Mouse (Mus musculus): ENCODE measurements around the gene Sipa1l3.

Gene Sipa1l3

DNA sequence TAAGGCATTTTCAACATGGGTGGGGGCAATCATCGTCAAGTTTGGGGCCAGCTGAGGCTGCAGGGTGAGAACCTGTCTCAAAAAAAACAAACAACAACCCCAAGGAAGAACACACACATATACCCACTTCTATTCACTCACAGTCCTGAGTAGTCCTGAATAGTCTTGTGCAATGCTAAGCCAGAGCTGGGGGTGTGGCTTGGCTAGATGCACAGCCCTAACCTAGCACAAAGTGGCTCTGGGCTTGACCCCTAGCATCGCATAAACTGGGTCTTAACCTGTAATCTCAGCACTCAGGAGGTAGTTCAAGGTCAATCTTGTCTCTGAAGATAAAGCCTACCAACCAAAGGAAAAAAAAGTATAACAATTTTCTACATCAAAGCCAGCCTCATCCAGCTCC lies 101.5 kb downstream of the Sipa1l3 start:
- no peak for DNase-seq (ENCODE audit: low read depth, low spot score)

DNA sequence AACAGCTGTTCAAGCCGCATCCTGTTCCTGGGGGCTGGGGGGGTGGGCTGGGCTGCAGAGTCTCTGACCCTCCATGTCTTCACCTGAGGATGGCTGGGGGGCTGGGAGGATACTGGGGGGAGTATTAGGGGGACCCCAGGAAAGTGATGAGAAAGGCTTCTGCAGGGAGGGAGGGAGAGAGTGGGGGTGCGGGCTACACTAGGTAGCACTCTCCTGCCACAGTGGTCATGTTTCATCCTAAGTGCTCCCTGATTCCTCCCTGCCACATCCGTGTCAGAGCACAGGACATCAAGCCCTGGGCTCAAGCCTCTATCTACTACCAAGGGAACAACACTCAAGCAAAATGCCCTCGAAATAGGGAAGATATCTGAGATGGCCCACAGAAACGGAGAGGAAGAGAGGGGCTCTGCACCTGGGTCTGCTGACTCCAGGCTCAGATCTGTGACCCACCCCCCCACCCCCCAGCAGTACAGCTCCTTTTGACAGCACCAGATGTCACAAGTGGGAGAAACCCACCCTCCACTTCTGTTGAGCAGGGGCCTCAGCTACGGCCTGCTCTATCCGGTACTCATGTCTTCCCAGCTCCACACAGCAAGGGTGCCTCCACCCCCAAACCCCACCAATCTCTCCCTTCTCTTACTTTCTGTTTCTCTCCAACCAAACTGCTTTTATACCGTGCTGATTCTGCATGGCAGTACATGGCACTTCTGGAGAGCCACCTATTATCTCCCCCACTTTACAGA lies 106.4 kb downstream of the Sipa1l3 start:
- DNase-seq (ENCODE audit: low read depth, low spot score) = no peak

DNA sequence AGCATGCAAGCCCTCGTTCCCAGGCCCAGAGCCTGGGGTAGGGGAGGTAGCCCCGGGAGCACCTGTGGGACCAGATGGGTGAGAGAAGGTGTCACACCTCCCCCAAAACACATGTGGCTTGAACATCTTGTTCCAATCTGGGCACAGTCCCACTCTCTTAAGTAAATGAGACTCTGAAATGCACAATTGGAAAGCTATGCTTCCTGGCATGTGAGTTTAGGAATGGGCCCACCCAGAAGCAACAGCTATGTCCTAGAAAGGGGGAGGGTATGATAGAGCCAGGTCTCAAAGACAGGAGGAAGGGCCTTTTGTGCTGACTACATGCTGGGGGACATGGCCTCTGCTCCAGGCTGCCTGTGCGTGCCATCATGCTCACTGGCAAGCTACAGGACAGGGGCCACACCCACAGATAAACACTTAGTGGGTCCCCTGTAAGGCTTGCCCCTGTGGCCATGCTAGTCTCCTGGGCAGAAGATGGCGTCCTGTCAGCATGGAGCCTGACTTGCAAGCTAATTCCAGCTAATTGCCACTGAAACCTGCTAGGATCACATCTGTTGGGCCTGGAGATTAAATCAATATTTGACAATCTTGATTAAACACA lies 107.1 kb downstream of the Sipa1l3 start:
- DNase-seq (ENCODE audit: low read depth, low spot score) = no peak

DNA sequence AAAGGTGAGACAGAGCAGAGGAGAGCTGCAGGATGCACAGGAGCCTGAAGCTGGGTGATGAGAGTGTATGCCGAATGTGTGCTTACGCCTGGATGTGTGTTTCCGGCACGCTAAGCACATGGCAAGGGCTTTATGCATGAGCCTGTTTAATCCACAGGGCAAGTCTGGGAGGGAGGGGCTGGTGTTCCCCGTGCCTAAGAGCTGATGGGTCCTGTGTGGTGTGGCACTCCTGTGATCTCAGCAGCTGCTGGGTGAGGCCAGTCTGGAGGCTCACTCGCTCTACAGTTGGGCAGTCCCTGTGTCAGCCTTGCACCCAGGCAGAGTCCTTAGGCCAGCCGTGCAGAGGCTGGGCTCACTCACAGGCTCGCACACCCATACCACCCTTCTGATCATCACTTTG lies 108.0 kb downstream of the Sipa1l3 start:
- DNase-seq (ENCODE audit: low read depth, low spot score) = no peak

DNA sequence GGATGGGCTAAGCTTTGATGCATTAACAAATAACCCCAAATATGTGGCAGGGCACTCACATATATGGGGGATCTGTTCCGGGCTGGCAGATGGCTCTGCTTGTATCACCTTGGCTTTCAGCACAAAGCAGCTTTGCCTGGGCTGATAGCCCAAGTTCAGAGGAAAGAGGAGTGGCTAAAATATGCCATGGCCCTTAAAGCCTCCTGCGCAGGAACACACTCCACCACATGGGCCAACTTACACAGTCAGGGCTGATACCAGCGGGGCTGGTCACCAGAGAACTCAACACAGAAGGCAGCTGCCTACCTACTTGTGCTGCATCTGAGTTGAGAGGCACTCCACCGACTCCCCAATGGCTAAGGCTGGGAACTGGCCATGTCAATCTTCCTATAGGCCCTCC lies 111.6 kb downstream of the Sipa1l3 start:
- no peak for DNase-seq (ENCODE audit: low read depth, low spot score)

DNA sequence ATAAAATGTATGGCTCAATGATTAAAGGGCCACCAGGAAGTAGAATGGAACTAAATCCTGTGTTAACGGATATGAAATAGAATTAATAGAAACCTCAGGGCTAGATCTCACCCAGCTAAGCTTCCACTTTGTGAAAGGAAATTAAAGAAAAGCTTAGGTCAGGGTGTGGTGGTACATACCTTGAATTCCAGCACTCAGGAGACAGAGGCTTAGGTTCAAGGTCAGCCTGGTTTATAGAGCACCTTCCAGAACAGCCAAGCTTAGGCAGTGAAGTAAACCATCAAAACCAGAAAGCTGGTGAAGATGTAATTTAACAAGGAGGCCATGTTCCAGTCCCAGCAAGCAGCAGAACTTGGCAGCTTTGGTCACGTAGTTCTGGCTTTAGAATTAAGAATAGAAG lies 114.3 kb downstream of the Sipa1l3 start:
- no peak for DNase-seq (ENCODE audit: low read depth, low spot score)

DNA sequence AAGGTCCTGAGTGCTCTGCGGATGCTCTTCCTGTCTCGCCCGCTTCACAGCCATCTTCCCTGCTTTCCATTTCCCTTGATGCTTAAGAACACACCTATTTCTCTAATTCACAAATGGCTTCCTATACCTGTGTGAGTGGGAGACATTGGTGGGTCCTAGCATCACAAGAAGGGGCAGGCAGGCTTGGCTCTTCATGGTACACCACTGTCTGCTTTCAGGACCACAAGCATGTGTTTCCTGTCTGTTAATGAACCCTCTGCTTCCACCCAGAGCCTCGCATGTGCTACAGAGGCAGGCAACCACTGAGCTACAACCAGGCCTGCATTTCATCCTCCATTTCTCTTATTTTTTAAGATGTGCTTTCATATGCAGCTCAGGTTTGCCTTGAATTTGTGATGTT lies 116.4 kb downstream of the Sipa1l3 start:
- DNase-seq (ENCODE audit: low read depth, low spot score) = no peak

DNA sequence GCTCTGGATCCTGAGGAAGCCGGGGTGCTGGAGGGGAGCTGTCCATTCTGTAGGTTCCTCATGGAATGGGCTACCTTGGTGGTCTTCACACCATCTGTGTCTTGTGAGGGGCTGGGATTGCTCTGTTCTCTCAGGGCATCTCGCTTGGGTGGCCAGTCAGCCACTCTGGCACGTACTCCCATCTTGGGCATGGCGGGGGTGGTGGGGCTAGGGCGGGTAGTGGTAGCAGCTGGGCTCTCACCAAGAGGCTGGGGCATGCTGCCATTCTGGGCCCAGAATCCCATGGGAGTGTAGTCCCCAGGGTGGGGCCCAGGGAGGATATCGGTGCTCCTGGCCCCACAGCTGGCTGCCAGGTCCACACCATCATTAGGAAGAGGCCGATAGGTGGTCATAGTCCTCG lies 118.0 kb downstream of the Sipa1l3 start:
- DNase-seq (ENCODE audit: low read depth, low spot score) = no peak

DNA sequence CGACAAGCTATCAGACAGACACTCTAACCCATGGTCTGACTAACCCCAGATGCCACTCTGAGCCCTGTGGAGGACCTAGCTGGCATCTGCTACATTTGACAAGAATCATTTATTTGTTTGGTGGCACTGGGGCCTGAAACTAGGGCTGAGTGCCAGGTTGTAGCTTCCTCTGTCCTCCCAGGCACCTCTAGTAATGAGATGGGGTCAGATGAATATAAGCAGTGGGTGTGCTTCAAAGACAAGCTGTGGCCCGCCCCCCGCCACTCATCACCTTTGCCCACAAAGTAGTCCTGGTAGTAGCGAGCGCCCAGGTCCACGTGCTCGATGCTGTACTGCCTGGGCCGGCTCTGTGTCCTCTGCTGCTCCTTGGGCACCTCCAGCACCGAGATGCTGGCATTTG lies 119.4 kb downstream of the Sipa1l3 start:
- no peak for DNase-seq (ENCODE audit: low read depth, low spot score)

DNA sequence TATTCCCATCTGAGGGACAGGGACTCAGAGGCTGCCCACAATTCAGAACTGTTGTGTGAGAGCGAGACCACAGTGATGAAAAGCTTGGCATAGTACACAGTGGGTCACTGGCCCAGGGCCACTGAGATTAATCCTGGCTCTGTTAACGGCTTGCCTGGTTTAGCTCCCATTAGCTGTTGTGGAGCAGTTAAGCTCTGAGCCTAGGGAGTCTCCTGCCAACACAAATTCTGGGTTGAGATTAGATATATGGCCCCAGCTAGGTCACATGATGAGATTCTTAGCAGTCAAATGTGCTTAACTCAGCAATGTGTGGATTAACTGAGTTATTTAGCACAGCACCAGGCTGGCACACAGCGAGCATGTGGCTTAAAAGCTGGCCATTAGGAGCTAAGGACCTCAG lies 121.0 kb downstream of the Sipa1l3 start:
- DNase-seq (ENCODE audit: low read depth, low spot score) = no peak

DNA sequence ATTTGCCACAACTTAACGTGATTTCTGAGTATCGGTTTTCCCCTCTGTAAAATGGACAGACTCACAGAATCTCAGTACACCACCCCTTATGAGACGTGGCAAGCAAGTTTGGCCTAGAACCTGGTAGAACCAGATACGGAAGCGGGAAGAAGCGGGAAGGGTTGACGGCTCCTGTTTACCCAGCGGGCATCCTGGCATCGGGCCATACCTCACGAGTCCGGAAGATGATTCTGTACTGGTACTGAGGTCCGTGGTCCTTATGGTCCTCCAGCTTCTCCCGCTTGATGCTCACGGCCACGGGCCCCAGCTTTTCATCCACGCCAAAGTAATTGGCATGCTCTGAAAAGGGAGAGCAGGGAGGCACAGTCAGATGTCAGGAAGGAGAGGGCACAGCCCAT lies 121.5 kb downstream of the Sipa1l3 start:
- no peak for DNase-seq (ENCODE audit: low read depth, low spot score)

DNA sequence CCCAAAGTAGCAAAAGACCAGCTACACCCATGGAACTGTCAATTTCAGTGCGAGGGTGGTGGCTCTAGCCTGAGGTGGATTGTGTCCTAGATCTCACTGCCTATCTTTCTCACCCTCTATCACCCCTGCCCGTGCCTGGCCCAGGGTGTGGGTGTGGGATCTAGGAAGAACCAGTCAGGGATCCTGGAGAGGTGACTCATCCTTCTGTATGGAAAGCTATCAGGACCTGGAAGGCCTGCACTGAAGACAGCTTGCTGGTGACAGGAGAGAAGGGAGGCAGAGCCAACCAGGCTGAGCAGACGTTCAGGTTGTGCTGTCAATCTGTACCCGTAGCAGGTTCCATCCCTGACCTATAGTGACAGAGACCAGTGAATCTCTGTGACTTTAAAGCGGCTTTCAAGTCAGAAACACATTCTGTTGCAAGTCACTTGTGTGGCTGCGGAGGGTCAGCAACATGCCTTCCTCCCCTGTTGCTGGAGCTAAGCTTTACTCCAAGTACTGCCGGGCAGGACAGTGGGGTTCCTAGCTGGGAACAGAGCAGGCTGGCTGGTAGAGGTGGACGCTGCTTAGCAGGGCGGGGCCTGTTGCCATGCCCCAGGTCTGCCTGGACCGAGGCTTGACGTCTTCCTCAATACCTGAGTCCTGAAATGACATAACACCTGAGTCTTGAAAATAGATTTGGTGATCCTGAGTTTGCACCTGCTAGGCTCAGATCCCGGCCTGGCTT lies 122.1 kb downstream of the Sipa1l3 start:
- DNase-seq (ENCODE audit: low read depth, low spot score) = no peak

DNA sequence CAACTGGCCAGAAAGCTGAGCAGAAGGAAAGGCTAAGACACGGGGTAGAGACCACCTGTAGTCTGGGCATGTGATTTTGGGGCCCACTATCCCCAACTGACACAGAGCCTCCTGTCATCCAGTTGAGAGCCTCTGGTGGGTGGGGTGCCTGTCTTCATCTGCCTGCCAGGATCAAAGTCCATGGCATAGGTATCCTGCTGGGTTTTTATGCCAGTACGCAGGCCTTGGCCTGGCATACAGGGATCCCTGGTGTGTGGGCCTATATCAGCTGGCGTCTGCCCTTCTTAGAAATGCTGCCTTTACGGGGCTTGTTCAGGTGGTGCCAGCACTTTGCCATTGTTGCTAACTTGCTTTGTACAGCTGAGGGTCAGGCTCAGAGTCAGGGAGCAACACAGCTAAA lies 123.3 kb downstream of the Sipa1l3 start:
- DNase-seq (ENCODE audit: low read depth, low spot score) = no peak

DNA sequence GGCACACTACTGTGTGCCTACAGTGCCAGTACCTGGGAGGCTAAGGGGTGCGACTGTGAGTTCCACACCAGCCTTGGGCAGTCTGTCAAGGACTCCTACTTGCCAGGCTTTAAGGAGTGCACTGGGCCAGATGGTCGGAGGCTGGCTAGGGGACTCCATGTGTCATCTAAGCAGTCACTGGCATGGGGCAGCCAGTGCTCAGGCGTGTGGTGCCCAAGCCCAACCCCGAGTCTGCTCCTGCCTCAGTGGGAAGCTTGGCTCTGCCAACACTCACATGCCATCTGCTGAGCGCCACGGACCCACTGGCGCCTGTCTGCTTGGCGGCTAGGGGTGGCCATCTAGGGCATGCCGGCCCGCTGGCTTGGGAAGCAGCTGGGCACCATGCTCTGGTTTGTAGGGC lies 125.1 kb downstream of the Sipa1l3 start:
- no peak for DNase-seq (ENCODE audit: low read depth, low spot score)

DNA sequence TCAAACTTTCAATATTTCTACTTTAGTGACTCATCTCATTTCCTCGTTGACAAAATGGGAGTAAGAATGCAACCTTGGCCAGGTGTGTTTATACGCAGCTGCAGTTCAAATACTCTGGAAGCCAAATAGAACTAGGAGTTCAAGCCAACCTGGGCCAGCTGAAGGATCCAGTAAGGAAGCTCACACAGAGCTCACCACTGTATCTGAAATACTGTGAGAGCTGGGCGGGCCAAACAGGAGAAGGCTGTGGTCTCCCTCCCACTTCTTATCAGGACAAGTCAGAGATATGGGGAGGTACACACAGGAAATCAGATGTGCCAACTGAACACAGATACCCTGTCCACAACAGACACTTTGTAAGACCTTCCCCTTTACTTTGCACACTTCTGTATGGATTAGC lies 125.6 kb downstream of the Sipa1l3 start:
- DNase-seq (ENCODE audit: low read depth, low spot score) = no peak

DNA sequence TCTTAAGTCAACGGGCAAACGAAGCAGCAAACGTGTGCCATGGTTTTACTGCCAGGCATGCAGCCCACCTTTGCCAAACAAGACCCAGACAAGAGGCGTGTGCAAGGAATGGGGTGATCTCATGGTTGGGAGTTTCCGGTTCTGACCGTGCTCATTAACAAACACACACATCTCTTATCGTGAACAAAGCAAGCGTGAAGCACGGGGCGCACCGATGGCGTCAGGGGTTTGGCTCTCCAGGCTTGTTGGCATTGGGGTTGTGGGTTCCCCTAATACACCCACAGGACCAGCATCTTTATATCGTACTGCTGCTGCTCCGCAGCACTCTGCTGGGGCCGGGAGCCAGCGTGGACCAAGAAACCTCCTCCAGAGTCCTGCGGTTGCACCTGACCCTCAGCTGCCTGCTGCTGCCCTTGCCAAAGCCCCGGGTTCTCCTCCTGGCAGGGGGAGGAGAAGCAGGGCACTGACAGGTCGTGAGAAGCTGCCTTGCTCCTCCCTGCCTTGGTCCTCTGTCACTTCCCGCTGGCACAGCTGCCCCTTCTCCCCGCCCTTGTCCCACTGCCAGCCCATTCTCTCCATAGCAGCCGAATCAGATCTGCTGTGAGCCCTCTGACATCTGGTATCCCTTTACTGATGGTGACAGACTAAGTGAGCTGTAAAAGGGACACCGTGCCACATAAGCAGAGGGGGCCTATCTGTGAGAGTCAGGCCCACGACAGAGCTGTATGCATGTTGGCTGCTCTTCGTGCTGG lies 126.5 kb downstream of the Sipa1l3 start:
- DNase-seq (ENCODE audit: low read depth, low spot score) = no peak

DNA sequence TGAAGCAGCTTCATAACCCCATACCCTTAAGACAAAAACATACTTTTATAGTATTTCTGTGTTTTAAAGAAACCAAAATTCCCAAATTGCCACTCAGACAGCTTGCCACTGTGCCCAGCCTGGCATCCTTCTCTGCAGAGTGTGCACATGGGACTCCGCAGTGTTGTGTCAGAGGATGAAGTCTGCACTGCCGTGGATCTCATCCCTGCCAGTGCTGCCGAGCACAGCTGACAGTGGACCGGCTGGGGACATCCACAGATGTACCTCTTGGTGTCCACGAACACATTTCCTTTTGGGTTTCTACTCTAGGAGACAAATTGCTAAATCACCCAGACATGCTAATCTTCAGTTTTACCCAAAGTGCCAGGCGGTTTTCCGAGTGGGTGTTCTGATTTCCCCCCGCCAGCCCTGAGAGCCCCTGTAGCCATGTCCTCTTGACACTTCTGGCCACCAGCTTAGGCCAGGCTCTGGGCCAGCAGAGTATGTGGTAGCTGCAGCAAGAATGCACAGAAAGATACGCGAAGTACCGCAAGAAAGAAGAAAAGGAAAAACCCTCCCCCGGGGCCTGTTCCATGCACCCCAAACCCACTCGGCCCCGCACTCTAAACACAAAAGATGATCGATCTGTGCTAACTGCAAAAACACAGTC lies 127.2 kb downstream of the Sipa1l3 start:
- DNase-seq (ENCODE audit: low read depth, low spot score) = no peak

DNA sequence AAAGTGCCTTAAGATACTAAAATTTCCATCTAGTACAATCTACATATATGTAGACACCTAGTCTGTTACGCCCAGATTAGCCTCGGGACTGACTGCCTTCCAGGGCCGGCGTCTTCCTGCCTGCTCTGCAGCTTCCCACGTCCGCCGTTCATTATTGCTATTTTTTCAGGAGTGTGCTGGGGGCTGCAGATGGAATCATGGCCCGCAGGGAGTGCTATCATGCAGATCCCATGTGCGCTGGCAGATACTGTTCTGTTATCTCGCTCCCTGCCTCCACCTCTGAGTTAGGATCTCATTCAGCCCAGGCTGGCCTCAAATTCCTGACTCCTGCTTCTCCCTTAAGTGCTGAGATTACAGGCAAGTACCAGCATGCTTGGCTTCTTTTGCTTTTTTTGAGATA lies 128.2 kb downstream of the Sipa1l3 start:
- no peak for DNase-seq (ENCODE audit: low read depth, low spot score)

DNA sequence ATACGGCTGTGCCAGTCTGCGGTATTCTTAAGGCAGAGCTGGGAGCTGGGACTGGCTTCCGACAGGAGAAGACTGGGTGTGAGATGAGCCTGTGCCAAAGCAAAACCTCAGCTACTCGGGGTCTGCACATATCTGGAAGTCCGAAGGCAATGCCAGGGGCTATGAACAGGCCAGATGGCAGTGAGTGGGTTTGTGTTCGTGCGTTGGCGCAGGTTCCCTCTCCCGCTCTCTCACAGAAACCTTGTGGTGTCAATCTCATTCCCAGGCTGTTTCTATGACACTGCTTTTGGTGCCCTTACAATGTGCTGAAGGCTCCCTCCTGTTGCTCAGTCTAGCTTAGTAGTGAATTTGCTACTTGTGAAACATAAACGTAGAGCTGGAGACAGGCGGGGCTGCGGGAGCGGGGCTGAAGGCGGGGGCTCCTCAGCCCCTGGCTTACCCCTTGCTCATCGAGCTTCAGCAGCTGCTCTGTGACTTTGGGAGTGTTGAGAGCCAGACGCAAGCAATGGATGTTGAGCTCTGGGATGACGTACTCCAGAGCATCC lies 130.8 kb downstream of the Sipa1l3 start:
- DNase-seq (ENCODE audit: low read depth, low spot score) = no peak

DNA sequence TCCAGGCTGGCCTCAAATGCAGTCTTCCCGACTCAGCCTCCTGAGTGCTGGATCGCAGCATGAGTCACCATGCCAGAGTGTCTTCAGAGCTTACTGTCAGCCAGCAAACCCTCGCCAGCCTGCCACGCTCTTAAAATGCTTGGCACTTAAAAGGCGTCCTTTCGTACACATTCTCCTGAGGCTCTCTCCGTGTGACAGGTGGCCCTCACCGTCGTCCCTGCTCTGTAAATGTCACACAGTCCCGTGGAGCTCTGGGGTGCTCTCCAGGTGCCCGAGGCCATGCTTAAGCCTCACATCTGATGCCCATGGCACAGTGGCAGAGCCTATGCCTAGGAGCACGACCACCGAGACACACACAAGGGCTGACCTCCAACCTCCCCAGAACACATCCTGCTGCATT lies 132.1 kb downstream of the Sipa1l3 start:
- no peak for DNase-seq (ENCODE audit: low read depth, low spot score)

DNA sequence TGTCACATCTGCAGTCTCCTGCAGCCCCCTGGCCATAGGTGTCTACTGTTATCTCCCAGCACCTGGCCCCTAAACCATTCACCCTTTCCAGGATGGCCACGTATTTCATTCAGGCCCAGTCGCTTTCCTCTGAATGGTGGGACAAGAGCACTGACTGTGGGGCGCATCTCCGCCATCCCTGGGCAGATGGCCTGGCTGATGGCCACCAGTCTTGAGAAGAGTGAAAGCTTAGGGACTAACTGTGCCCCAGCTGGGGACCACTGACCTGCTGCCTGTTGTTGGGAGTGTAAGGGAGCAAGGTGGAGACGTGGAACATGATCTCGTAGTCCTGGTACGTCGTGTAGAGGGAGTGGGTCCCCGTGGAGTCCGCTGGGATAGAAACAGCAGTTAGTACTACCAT lies 132.7 kb downstream of the Sipa1l3 start:
- DNase-seq (ENCODE audit: low read depth, low spot score) = no peak

DNA sequence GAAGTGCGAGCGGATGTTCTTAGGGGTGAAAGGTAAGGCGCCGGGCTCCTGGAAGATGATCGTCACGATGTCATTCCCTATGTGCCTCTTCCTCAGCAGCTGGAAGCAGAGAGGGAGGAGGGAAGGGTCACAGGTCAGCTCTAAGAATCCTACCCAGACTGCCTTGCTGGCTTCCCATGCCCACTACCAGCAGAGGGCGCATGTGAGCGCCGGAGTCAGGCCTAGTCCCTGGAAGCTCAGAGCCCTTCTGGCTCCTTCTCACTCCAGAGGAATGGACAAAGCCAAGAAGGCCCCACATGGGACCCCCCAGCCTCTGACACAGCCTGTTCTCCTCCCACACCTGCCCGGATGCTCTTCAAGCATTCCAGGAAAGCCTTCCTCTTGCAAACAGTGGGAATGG lies 135.2 kb downstream of the Sipa1l3 start:
- DNase-seq (ENCODE audit: low read depth, low spot score) = peak; percentile 65

All from skeletal muscle tissue, adult 2 months (tissue).